Mouse (Mus musculus) MEL (cell line): ENCODE measurements around the gene Bmp2k. TPM values are rescaled to one million over a fixed set of nuclear protein-coding genes. Genes with fewer than 3 reads are reported as not detected.

Source experiments
- DNase-seq: peaks from one replicate; pipeline ENCODE4 v3.0.0; 2011; ENCODE audit warnings: low read depth, low spot score
- H3K27ac ChIP-seq: 2 replicates; pipeline ENCODE4 v1.5.1; 2012; ENCODE audit warnings: low read depth, mild to moderate bottlenecking, control low read depth, low read length, moderate library complexity; ENCODE audit not compliant: control insufficient read depth
- H3K27me3 ChIP-seq, 2 experiments: fragments of 150-350 bp in 1 of 2; sonication (generic) in 1 of 2; 2 replicates each; pipeline ENCODE4 v1.6.1; 2012; ENCODE audit warnings: low read length in 2 of 2, mild to moderate bottlenecking in 2 of 2, improper control_type of control experiment in 1 of 2, moderate library complexity in 1 of 2; ENCODE audit not compliant: insufficient read depth in 2 of 2, control insufficient read depth in 1 of 2
- H3K36me3 ChIP-seq, 2 experiments: 2 replicates each; pipeline ENCODE4 v1.6.1; 2012 to 2014; ENCODE audit warnings: low read length in 2 of 2, improper control_type of control experiment in 1 of 2, inconsistent platforms in 1 of 2, mild to moderate bottlenecking in 1 of 2; ENCODE audit not compliant: insufficient read depth in 2 of 2, control insufficient read depth in 1 of 2
- H3K4me1 ChIP-seq, 2 experiments: fragments of 150-350 bp in 1 of 2; sonication (generic) in 1 of 2; 2 replicates each; pipeline ENCODE4 v1.6.1; 2012; ENCODE audit warnings: low read length in 2 of 2, improper control_type of control experiment in 1 of 2, mild to moderate bottlenecking in 1 of 2; ENCODE audit not compliant: insufficient read depth in 2 of 2, control insufficient read depth in 1 of 2
- H3K4me3 ChIP-seq, 2 experiments: fragments of 150-350 bp in 1 of 2; sonication (generic) in 1 of 2; 2 replicates each; pipeline ENCODE4 v1.5.1; 2012; ENCODE audit warnings: low read depth in 2 of 2, low read length in 2 of 2, mild to moderate bottlenecking in 2 of 2, moderate library complexity in 2 of 2, control low read depth in 1 of 2, improper control_type of control experiment in 1 of 2; ENCODE audit not compliant: control insufficient read depth in 1 of 2, insufficient read depth in 1 of 2
- H3K79me2 ChIP-seq: 2 replicates; pipeline ENCODE4 v1.6.1; 2012; ENCODE audit warnings: mild to moderate bottlenecking, low read length, moderate library complexity; ENCODE audit not compliant: control insufficient read depth, poor library complexity, insufficient read depth
- H3K9ac ChIP-seq: 2 replicates; pipeline ENCODE4 v1.6.1; 2012; ENCODE audit warnings: low read depth, mild to moderate bottlenecking, control low read depth, low read length, moderate library complexity; ENCODE audit not compliant: control insufficient read depth, poor library complexity, severe bottlenecking
- H3K9me3 ChIP-seq: fragments of 150-350 bp; sonication (generic); replicated peaks from 2 replicates; pipeline ENCODE4 v1.6.1; 2012; ENCODE audit warnings: mild to moderate bottlenecking, low read length, improper control_type of control experiment, moderate library complexity; ENCODE audit not compliant: insufficient read depth
- BHLHE40 ChIP-seq: IDR thresholded peaks from 2 replicates; pipeline ENCODE4 v1.6.1; 2012; ENCODE audit warnings: low read depth, mild to moderate bottlenecking, inconsistent platforms, low read length, improper control_type of control experiment, borderline replicate concordance
- CHD1 ChIP-seq: IDR thresholded peaks from 2 replicates; pipeline ENCODE4 v1.6.1; 2012; ENCODE audit warnings: low read depth, mild to moderate bottlenecking, inconsistent platforms, low read length, improper control_type of control experiment
- CHD2 ChIP-seq: IDR thresholded peaks from 2 replicates; pipeline ENCODE4 v1.6.1; 2011; ENCODE audit warnings: low read length, improper control_type of control experiment
- E2F4 ChIP-seq: IDR thresholded peaks from 2 replicates; pipeline ENCODE4 v1.6.1; 2011; ENCODE audit warnings: low read depth, low read length, improper control_type of control experiment, borderline replicate concordance
- ELF1 ChIP-seq: IDR thresholded peaks from 2 replicates; pipeline ENCODE4 v1.6.1; 2014; ENCODE audit warnings: low read depth, mild to moderate bottlenecking, inconsistent platforms, low read length, improper control_type of control experiment, moderate library complexity
- EP300 ChIP-seq, 2 experiments: IDR thresholded peaks; 2 replicates each; pipeline ENCODE4 v1.6.1; 2011; ENCODE audit warnings: improper control_type of control experiment in 2 of 2, low read length in 2 of 2, low read depth in 1 of 2, mild to moderate bottlenecking in 1 of 2
- ETS1 ChIP-seq: IDR thresholded peaks from 2 replicates; pipeline ENCODE4 v1.6.1; 2012; ENCODE audit warnings: low read depth, mild to moderate bottlenecking, inconsistent platforms, low read length, improper control_type of control experiment, moderate library complexity
- GABPA ChIP-seq: IDR thresholded peaks from 2 replicates; pipeline ENCODE4 v1.6.1; 2012; ENCODE audit warnings: low read depth, mild to moderate bottlenecking, inconsistent platforms, low read length, improper control_type of control experiment, moderate library complexity
- GATA1 ChIP-seq: IDR thresholded peaks from 2 replicates; pipeline ENCODE4 v1.6.1; 2011; ENCODE audit warnings: low read depth, low read length, improper control_type of control experiment
- HCFC1 ChIP-seq: IDR thresholded peaks from 2 replicates; pipeline ENCODE4 v1.6.1; 2012; ENCODE audit warnings: low read depth, mild to moderate bottlenecking, inconsistent platforms, low read length, improper control_type of control experiment, moderate library complexity
- JUND ChIP-seq: IDR thresholded peaks from 2 replicates; pipeline ENCODE4 v1.6.1; 2011; ENCODE audit warnings: low read depth, mild to moderate bottlenecking, improper control_type of control experiment, low read length
- MAFK ChIP-seq: IDR thresholded peaks from 2 replicates; pipeline ENCODE4 v1.6.1; 2011; ENCODE audit warnings: low read depth, mild to moderate bottlenecking, low read length, improper control_type of control experiment, borderline replicate concordance
- MAX ChIP-seq: IDR thresholded peaks from 2 replicates; pipeline ENCODE4 v1.6.1; 2011; ENCODE audit warnings: low read length, improper control_type of control experiment
- MAZ ChIP-seq: IDR thresholded peaks from 2 replicates; pipeline ENCODE4 v1.6.1; 2012; ENCODE audit warnings: low read depth, mild to moderate bottlenecking, inconsistent platforms, low read length, improper control_type of control experiment
- MEF2A ChIP-seq: IDR thresholded peaks from 2 replicates; pipeline ENCODE4 v1.6.1; 2014; ENCODE audit warnings: low read depth, mild to moderate bottlenecking, inconsistent platforms, low read length, improper control_type of control experiment; ENCODE audit not compliant: poor library complexity, insufficient replicate concordance, severe bottlenecking; ENCODE audit errors: extremely low read depth
- MXI1 ChIP-seq: IDR thresholded peaks from 2 replicates; pipeline ENCODE4 v1.6.1; 2011; ENCODE audit warnings: mild to moderate bottlenecking, low read depth, low read length, improper control_type of control experiment
- MYB ChIP-seq: IDR thresholded peaks from 2 replicates; pipeline ENCODE4 v1.6.1; 2011; ENCODE audit warnings: mild to moderate bottlenecking, low read depth, low read length, improper control_type of control experiment
- NRF1 ChIP-seq: IDR thresholded peaks from 2 replicates; pipeline ENCODE4 v1.6.1; 2014; ENCODE audit warnings: low read depth, mild to moderate bottlenecking, inconsistent platforms, low read length, improper control_type of control experiment, moderate library complexity; ENCODE audit not compliant: poor library complexity, insufficient read depth, severe bottlenecking
- POLR2A ChIP-seq, 2 experiments: IDR thresholded peaks; 2 replicates each; pipeline ENCODE4 v1.6.1; 2011 to 2012; ENCODE audit warnings: low read length in 2 of 2, mild to moderate bottlenecking in 2 of 2, control low read depth in 1 of 2, improper control_type of control experiment in 1 of 2, low read depth in 1 of 2, moderate library complexity in 1 of 2; ENCODE audit not compliant: control insufficient read depth in 1 of 2, insufficient read depth in 1 of 2, poor library complexity in 1 of 2
- POLR2AphosphoS5 ChIP-seq: IDR thresholded peaks from 2 replicates; pipeline ENCODE4 v1.6.1; 2012; ENCODE audit warnings: low read depth, borderline replicate concordance, mild to moderate bottlenecking, inconsistent platforms, low read length, moderate library complexity, mixed read lengths
- RAD21 ChIP-seq: IDR thresholded peaks from 2 replicates; pipeline ENCODE4 v1.6.1; 2011; ENCODE audit warnings: mild to moderate bottlenecking, low read depth, low read length, improper control_type of control experiment
- RCOR1 ChIP-seq: IDR thresholded peaks from 2 replicates; pipeline ENCODE4 v1.6.1; 2012; ENCODE audit warnings: low read depth, mild to moderate bottlenecking, inconsistent platforms, low read length, improper control_type of control experiment
- TBP ChIP-seq: IDR thresholded peaks from 2 replicates; pipeline ENCODE4 v1.8.0; 2011; ENCODE audit warnings: low read depth, low read length, improper control_type of control experiment
- TCF12 ChIP-seq: IDR thresholded peaks from 2 replicates; pipeline ENCODE4 v1.6.1; 2014; ENCODE audit warnings: low read depth, mild to moderate bottlenecking, inconsistent platforms, low read length, improper control_type of control experiment, moderate library complexity
- UBTF ChIP-seq: IDR thresholded peaks from 2 replicates; pipeline ENCODE4 v1.6.1; 2012; ENCODE audit warnings: low read depth, mild to moderate bottlenecking, inconsistent platforms, low read length, improper control_type of control experiment, moderate library complexity, borderline replicate concordance; ENCODE audit not compliant: insufficient read depth
- USF1 ChIP-seq: IDR thresholded peaks from 2 replicates; pipeline ENCODE4 v1.6.1; 2014; ENCODE audit warnings: low read depth, mild to moderate bottlenecking, inconsistent platforms, low read length, improper control_type of control experiment, moderate library complexity
- ZC3H11A ChIP-seq: IDR thresholded peaks from 2 replicates; pipeline ENCODE4 v1.6.1; 2012; ENCODE audit warnings: low read depth, mild to moderate bottlenecking, inconsistent platforms, low read length, improper control_type of control experiment
- ZKSCAN1 ChIP-seq: IDR thresholded peaks from 2 replicates; pipeline ENCODE4 v1.6.1; 2012; ENCODE audit warnings: low read depth, mild to moderate bottlenecking, inconsistent platforms, low read length, improper control_type of control experiment, moderate library complexity
- ZMIZ1 ChIP-seq: IDR thresholded peaks from 2 replicates; pipeline ENCODE4 v1.6.1; 2012; ENCODE audit warnings: low read depth, mild to moderate bottlenecking, inconsistent platforms, low read length, improper control_type of control experiment, moderate library complexity
- polyA plus RNA-seq, 2 experiments: library from polyadenylated mRNA; stranded (reverse) in 1 of 2; unstranded in 1 of 2; fragments of >175 nt in 1 of 2; fragments of >200 nt in 1 of 2; gene quantifications; 2 replicates each; pipeline versions ENCODE4 v1.2.1 to v1.2.4; 2012; ENCODE audit warnings: low replicate concordance in 2 of 2, low read depth in 1 of 2; ENCODE audit not compliant: insufficient read length in 2 of 2, insufficient read depth in 1 of 2, missing spikeins in 1 of 2
- total RNA-seq: library from RNA; depleted of rRNA; stranded (reverse); fragments of 300-350 nt; gene quantifications from 2 replicates; pipeline ENCODE4 v1.2.3, GENCODE M21; 2012

Bmp2k gene
- total and polyA plus RNA-seq, 3 experiments: 10.8 to 16.3 TPM; not detected in 1

- TF ChIP-seq MEF2A (no peak), POLR2A (IDR thresholded peaks at IDR 0.05; ENCODE audit: control insufficient read depth in 1 of 2, insufficient read depth in 1 of 2, low read depth in 1 of 2, low read length in 2 of 2, poor library complexity in 1 of 2) (no peak), POLR2AphosphoS5 (no peak), E2F4 (no peak), MAZ (peak; percentile 26; the same call in 1 of the 2 replicates), JUND (no peak), MAX (no peak), CHD2 (no peak), CHD1 (no peak), NRF1 (no peak)
Measured at GRCm38 (mm10) chr5:96983142-96983541, 14.3 kb upstream of the Bmp2k start (continued).

GRCm38 (mm10) chr5:96986850-96987249 is 10.6 kb upstream of the Bmp2k start:
- H3K79me2 ChIP-seq: no peaks in the 10 kb centered on the region
- H3K4me3 ChIP-seq: no peak overlapping the region
- peaks cover 0 to 36% of the 10 kb centered on the region in 2 experiments; a peak in 2 of 4 replicates for H3K36me3 ChIP-seq
- H3K27me3 ChIP-seq: no peaks in the 10 kb centered on the region
- no peak overlapping the region for H3K27ac ChIP-seq
- H3K9ac ChIP-seq: no peak overlapping the region
- DNase-seq: no peak
- peaks cover 12 to 28% of the 10 kb centered on the region in 2 experiments for H3K4me1 ChIP-seq
- H3K9me3 ChIP-seq: no peaks in the 10 kb centered on the region
- no peak for TF ChIP-seq ETS1
- TF ChIP-seq BHLHE40: no peak
- TF ChIP-seq TBP: no peak
- no peak for TF ChIP-seq MAZ
- no peak for TF ChIP-seq UBTF
- no peak for TF ChIP-seq USF1
- no peak for TF ChIP-seq TCF12
- TF ChIP-seq MYB: no peak
- no peak for TF ChIP-seq MAFK
- TF ChIP-seq, all 39 proteins: peak for 0

- Histone ChIP-seq H3K27ac (peak overlapping the region; percentile 46), H3K4me3 (no peak overlapping the region), H3K27me3 (no peaks in the 10 kb centered on the region), H3K9me3 (no peaks in the 10 kb centered on the region), H3K9ac (no peak overlapping the region), H3K79me2 (no peaks in the 10 kb centered on the region), H3K4me1 (peaks cover 12 to 28% of the 10 kb centered on the region in 2 experiments), H3K36me3 (peaks cover 0 to 32% of the 10 kb centered on the region in 2 experiments; a peak in 2 of 4 replicates)
- DNase-seq: peak; percentile 48
- TF ChIP-seq E2F4 (no peak), HCFC1 (0 out of 2 replicates have a peak, but pooled peaks have one; percentile 37), EP300 (IDR thresholded peaks at IDR 0.05; ENCODE audit: low read depth in 1 of 2, low read length in 2 of 2) (peak; percentile 94 to 96), RAD21 (no peak), CHD2 (peak; percentile 34; the same call in 1 of the 2 replicates), GABPA (no peak), ZKSCAN1 (no peak), MXI1 (no peak), ZC3H11A (no peak), GATA1 (peak; percentile 97), ZMIZ1 (peak; percentile 60; the same call in 1 of the 2 replicates), RCOR1 (peak; percentile 85), JUND (peak; percentile 77; the same call in 1 of the 2 replicates), ELF1 (0 out of 2 replicates have a peak, but pooled peaks have one; percentile 13), MEF2A (no peak)
Measured at GRCm38 (mm10) chr5:96988880-96989279, 8.6 kb upstream of the Bmp2k start.
